Mouse (Mus musculus): Measurements from ENCODE around the gene Suclg1.

Suclg1 gene

GRCm38 (mm10) chr6:73322306-73322705, 74.1 kb downstream of the Suclg1 start:
- DNase-seq (ENCODE audit: low read depth, low spot score), result no peak
